Mouse (Mus musculus) heart, adult 2 months (tissue): ENCODE data around the gene Psmc3ip. TPM values are rescaled to one million over a fixed set of nuclear protein-coding genes. Genes with fewer than 3 reads are reported as not detected.

Experiments used
- DNase-seq, 2 experiments: peaks; one replicate each; pipeline ENCODE4 v3.0.0; 2021
- H3K27ac ChIP-seq: fragments of 200-600 bp; 2 replicates; pipeline ENCODE4 v1.8.1; 2022
- H3K27me3 ChIP-seq: fragments of 200-500 bp; 2 replicates; pipeline ENCODE4 v1.6.1; 2012; ENCODE audit warnings: mild to moderate bottlenecking, low read length, inconsistent platforms, mixed read lengths; ENCODE audit not compliant: control insufficient read depth, insufficient read depth
- H3K36me3 ChIP-seq: fragments of 200-500 bp; 2 replicates; pipeline ENCODE4 v1.6.1; 2012; ENCODE audit warnings: low read length, inconsistent platforms; ENCODE audit not compliant: control insufficient read depth, insufficient read depth
- H3K4me1 ChIP-seq: fragments of 200-500 bp; 2 replicates; pipeline ENCODE4 v1.6.1; 2011; ENCODE audit warnings: low read length; ENCODE audit not compliant: control insufficient read depth, insufficient read depth
- H3K4me3 ChIP-seq: fragments of 200-600 bp; 2 replicates; pipeline ENCODE4 v1.8.1; 2022
- H3K79me2 ChIP-seq: fragments of 200-500 bp; replicated peaks from 2 replicates; pipeline ENCODE4 v1.6.1; 2012; ENCODE audit warnings: mild to moderate bottlenecking, inconsistent platforms, low read length, moderate library complexity, mixed read lengths; ENCODE audit not compliant: control insufficient read depth, insufficient read depth
- H3K9ac ChIP-seq: fragments of 200-500 bp; 2 replicates; pipeline ENCODE4 v1.6.1; 2012; ENCODE audit warnings: low read depth, mild to moderate bottlenecking, control low read depth, inconsistent platforms, low read length, mixed read lengths
- CTCF ChIP-seq: fragments of 200-600 bp; IDR thresholded peaks from 2 replicates; pipeline ENCODE4 v1.8.1; 2022; ENCODE audit warnings: antibody characterized with exemption, mild to moderate bottlenecking, moderate library complexity
- EP300 ChIP-seq: fragments of 200-500 bp; IDR thresholded peaks from 2 replicates; pipeline ENCODE4 v1.6.1; 2011; ENCODE audit warnings: low read depth, low read length, control low read depth; ENCODE audit not compliant: insufficient read depth
- POLR2A ChIP-seq: fragments of 200-500 bp; IDR thresholded peaks from 2 replicates; pipeline ENCODE4 v1.6.1; 2011; ENCODE audit warnings: mild to moderate bottlenecking, low read depth, low read length, control low read depth; ENCODE audit not compliant: insufficient read depth
- whole genome bisulfite sequencing: fragments of 180-500 bp; shearing (Covaris S2); methylation state at CpG from one replicate; pipeline ENCODE4 v1.1.7; 2018; 5-methylcytosine and 5-hydroxymethylcytosine counted together
- intact Hi-C: fragments of 180-260 bp; cut with DNase I; formaldehyde crosslinking; loops from one replicate; pipeline ENCODE4 v1.15.1; 2025
- polyA plus RNA-seq: library from polyadenylated mRNA; depleted of rRNA; stranded (reverse); fragments of >200 nt; gene quantifications from 2 replicates; pipeline ENCODE4 v1.2.3, GENCODE M21; 2012
- total RNA-seq, 2 experiments: library from RNA; stranded (reverse); gene quantifications; 2 replicates each; pipeline ENCODE4 v1.2.3; 2021

Psmc3ip gene
- total and polyA plus RNA-seq, 3 experiments, result 1.1 to 2.7 (median 1.6) TPM

- H3K4me3 ChIP-seq, result no peak overlapping the region
- peaks cover 20% of the 10 kb centered on the region; the same call in 1 of the 2 replicates for H3K36me3 ChIP-seq
- peak overlapping the region; percentile 25 for H3K9ac ChIP-seq
- 37% methylated on average over 12 of the region's 12 CpGs for WGBS
- H3K27me3 ChIP-seq, result no peaks in the 10 kb centered on the region
- H3K27ac ChIP-seq, result peak overlapping the region; percentile 99
- no peaks in the 10 kb centered on the region for H3K79me2 ChIP-seq
- intact Hi-C loops, result loop anchor here (5.0 to 10.0 kb wide), 3 partner anchors 338 to 665 kb away; partner anchors contain the start of genes Cnp and Jup
- 0 out of 2 replicates have a peak, but pooled peaks have one; percentile 44 for TF ChIP-seq EP300
- peak; percentile 11; the same call in 1 of the 2 replicates for TF ChIP-seq CTCF
- peak; percentile 40; the same call in 1 of the 2 replicates for TF ChIP-seq POLR2A
- peaks cover 45% of the 10 kb centered on the region for H3K4me1 ChIP-seq
- peak; percentile 75 to 84 for DNase-seq
These were observed 32.9 kb downstream of the Psmc3ip start for GRCm38 (mm10) chr11:101062165-101062884.

GRCm38 (mm10) chr11:101061049-101061448 is 34.2 kb downstream of the Psmc3ip start:
- WGBS, result 92% methylated on average over 5 of the region's 5 CpGs
- TF ChIP-seq POLR2A (no peak), CTCF (no peak), EP300 (no peak)
- intact Hi-C loops, result loop anchor here (5.0 to 10.0 kb wide), 3 partner anchors 336 to 664 kb away; partner anchors contain the start of genes Cnp and Jup
- DNase-seq, result peak in 1 of 2 experiments; percentile 23
- peak overlapping the region; percentile 99 for H3K27ac ChIP-seq
- no peak overlapping the region for H3K9ac ChIP-seq
- H3K27me3 ChIP-seq, result no peaks in the 10 kb centered on the region
- peaks cover 20% of the 10 kb centered on the region; the same call in 1 of the 2 replicates for H3K36me3 ChIP-seq
- no peak overlapping the region for H3K4me3 ChIP-seq
- peaks cover 50% of the 10 kb centered on the region for H3K4me1 ChIP-seq
- H3K79me2 ChIP-seq, result no peaks in the 10 kb centered on the region

GRCm38 (mm10) chr11:101060126-101060525 is 35.1 kb downstream of the Psmc3ip start:
- H3K79me2 ChIP-seq, result no peaks in the 10 kb centered on the region
- peak overlapping the region; percentile 99 for H3K27ac ChIP-seq
- WGBS, result 2% methylated on average over 8 of the region's 8 CpGs
- TF ChIP-seq EP300, result peak; percentile 91
- TF ChIP-seq POLR2A, result peak; percentile 63
- 0 out of 2 replicates have a peak, but pooled peaks have one; percentile 5 for TF ChIP-seq CTCF
- no peaks in the 10 kb centered on the region for H3K27me3 ChIP-seq
- peak; percentile 80 to 88 for DNase-seq
- peak overlapping the region; percentile 49 for H3K9ac ChIP-seq
- H3K4me3 ChIP-seq, result 0 out of 2 replicates have a peak overlapping the region, but pooled peaks have one; percentile 15
- peaks cover 20% of the 10 kb centered on the region; the same call in 1 of the 2 replicates for H3K36me3 ChIP-seq
- intact Hi-C loops, result loop anchor here (1.0 to 10.0 kb wide), 4 partner anchors 98 to 663 kb away; partner anchors contain the start of genes Cnp and Jup
- peaks cover 50% of the 10 kb centered on the region for H3K4me1 ChIP-seq

GRCm38 (mm10) chr11:101059473-101059872 is 35.8 kb downstream of the Psmc3ip start:
- 65% methylated on average over 10 of the region's 10 CpGs for WGBS
- Histone ChIP-seq H3K27ac (peak overlapping the region; percentile 99), H3K9ac (peak overlapping the region; percentile 1; the same call in 1 of the 2 replicates), H3K27me3 (no peaks in the 10 kb centered on the region), H3K4me3 (no peak overlapping the region), H3K36me3 (peaks cover 18% of the 10 kb centered on the region; the same call in 1 of the 2 replicates), H3K79me2 (no peaks in the 10 kb centered on the region), H3K4me1 (peaks cover 50% of the 10 kb centered on the region)
- no peak for TF ChIP-seq CTCF
- TF ChIP-seq POLR2A, result no peak
- TF ChIP-seq EP300, result no peak
- peak in 1 of 2 experiments; percentile 39 for DNase-seq
- intact Hi-C loops, result loop anchor here (2.0 kb wide), 1 partner anchor 167 kb away; no protein-coding TSS in a partner anchor

GRCm38 (mm10) chr11:101058726-101059125 is 36.5 kb downstream of the Psmc3ip start:
- intact Hi-C loops, result loop anchor here (1.0 to 2.0 kb wide), 2 partner anchors 75 to 166 kb away; no protein-coding TSS in a partner anchor
- no peaks in the 10 kb centered on the region for H3K27me3 ChIP-seq
- H3K27ac ChIP-seq, result peak overlapping the region; percentile 92
- peaks cover 46% of the 10 kb centered on the region for H3K4me1 ChIP-seq
- peak; percentile 64 to 75 for DNase-seq
- peaks cover 15% of the 10 kb centered on the region; the same call in 1 of the 2 replicates for H3K36me3 ChIP-seq
- H3K9ac ChIP-seq, result peak overlapping the region; percentile 41; the same call in 1 of the 2 replicates
- no peaks in the 10 kb centered on the region for H3K79me2 ChIP-seq
- 0 out of 2 replicates have a peak overlapping the region, but pooled peaks have one; percentile 12 for H3K4me3 ChIP-seq
- TF ChIP-seq POLR2A, result peak; percentile 58
- no peak for TF ChIP-seq CTCF
- peak; percentile 97 for TF ChIP-seq EP300
- 21% methylated on average over 5 of the region's 5 CpGs for WGBS

DNA sequence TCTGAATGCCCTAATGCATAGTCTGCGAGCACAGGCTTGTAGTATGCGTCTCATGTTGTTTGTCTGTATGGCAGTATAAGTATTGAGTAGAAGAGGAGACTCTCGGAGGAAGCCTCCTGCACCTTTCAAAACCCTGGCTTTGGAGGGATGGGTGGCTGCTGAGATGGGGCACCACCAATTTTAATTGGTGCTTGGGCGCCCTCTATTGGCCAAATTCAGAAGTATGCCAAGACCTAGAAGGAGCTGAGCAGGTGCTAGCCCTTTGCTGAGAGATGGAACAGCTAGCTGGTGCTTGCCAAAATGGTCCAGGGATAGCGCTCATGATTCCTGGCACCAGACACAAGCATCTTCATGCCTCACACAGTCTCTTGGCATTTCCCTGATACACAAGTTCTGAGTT is 37.4 kb downstream of the Psmc3ip start:
- 25% methylated on average over 5 of the region's 5 CpGs for WGBS
- TF ChIP-seq CTCF (peak; percentile 90), EP300 (peak; percentile 80), POLR2A (no peak)
- H3K36me3 ChIP-seq, result peaks cover 13% of the 10 kb centered on the region; the same call in 1 of the 2 replicates
- DNase-seq, result peak; percentile 86 to 87
- H3K4me3 ChIP-seq, result no peak overlapping the region
- H3K9ac ChIP-seq, result no peak overlapping the region
- peaks cover 44% of the 10 kb centered on the region for H3K4me1 ChIP-seq
- intact Hi-C loops, result loop anchor here (1.0 to 2.0 kb wide), 3 partner anchors 49 to 165 kb away; partner anchors contain the start of gene Atp6v0a1
- H3K79me2 ChIP-seq, result no peaks in the 10 kb centered on the region
- H3K27ac ChIP-seq, result peak overlapping the region; percentile 92
- H3K27me3 ChIP-seq, result no peaks in the 10 kb centered on the region
